Mouse (Mus musculus) stomach, postnatal 0 days (tissue): Measurements from ENCODE around the gene Tns4.

ENCODE experiments used
- CTCF ChIP-seq: IDR thresholded peaks from 2 replicates; pipeline ENCODE4 v1.5.1; 2016; ENCODE audit warnings: antibody characterized with exemption, low read depth, mild to moderate bottlenecking, moderate library complexity
- EP300 ChIP-seq: optimal IDR thresholded peaks from 2 replicates; pipeline ENCODE3; 2016; ENCODE audit warnings: antibody characterized with exemption

- TF ChIP-seq CTCF: no peak
- TF ChIP-seq EP300: no peak
Measured at GRCm38 (mm10) chr11:99080902-99081543, 8.1 kb downstream of the Tns4 start.
